Mouse (Mus musculus) testis, adult 2 months (tissue): ENCODE measurements around the gene Dclk2. TPM values are rescaled to one million over a fixed set of nuclear protein-coding genes. Genes with fewer than 3 reads are reported as not detected.

ENCODE experiments used
- H3K27ac ChIP-seq: fragments of 200-500 bp; 2 replicates; pipeline ENCODE4 v1.5.1; 2012; ENCODE audit warnings: low read depth, low read length; ENCODE audit not compliant: control insufficient read depth, insufficient read depth
- H3K27me3 ChIP-seq: fragments of 200-500 bp; 2 replicates; pipeline ENCODE4 v1.6.1; 2012; ENCODE audit warnings: mild to moderate bottlenecking, low read length, moderate library complexity; ENCODE audit not compliant: control insufficient read depth, insufficient read depth
- H3K36me3 ChIP-seq: fragments of 200-500 bp; 2 replicates; pipeline ENCODE4 v1.6.1; 2012; ENCODE audit warnings: mild to moderate bottlenecking, low read length; ENCODE audit not compliant: control insufficient read depth, insufficient read depth
- H3K4me1 ChIP-seq: fragments of 200-500 bp; 2 replicates; pipeline ENCODE4 v1.6.1; 2012; ENCODE audit warnings: low read length; ENCODE audit not compliant: control insufficient read depth, insufficient read depth
- H3K4me3 ChIP-seq: fragments of 200-500 bp; 2 replicates; pipeline ENCODE4 v1.5.1; 2012; ENCODE audit warnings: low read depth, mild to moderate bottlenecking, low read length, moderate library complexity, mixed read lengths; ENCODE audit not compliant: control insufficient read depth
- CTCF ChIP-seq: fragments of 200-500 bp; IDR thresholded peaks from 2 replicates; pipeline ENCODE4 v1.5.1; 2012; ENCODE audit warnings: low read depth, mild to moderate bottlenecking, inconsistent platforms, low read length, moderate library complexity; ENCODE audit not compliant: control insufficient read depth, insufficient read depth, insufficient replicate concordance
- POLR2A ChIP-seq: fragments of 200-500 bp; IDR thresholded peaks from 2 replicates; pipeline ENCODE4 v1.6.1; 2012; ENCODE audit warnings: low read depth, mild to moderate bottlenecking, inconsistent platforms, low read length, moderate library complexity; ENCODE audit not compliant: control insufficient read depth
- polyA plus RNA-seq: library from polyadenylated mRNA; depleted of rRNA; stranded (reverse); fragments of >200 nt; gene quantifications from 2 replicates; pipeline ENCODE4 v1.2.3, GENCODE M21; 2012

The Dclk2 gene
- polyA plus RNA-seq, 1 experiment, result 1.3 TPM

GRCm38 (mm10) chr3:86762456-86762855 is 158.2 kb downstream of the Dclk2 start:
- Histone ChIP-seq H3K27me3 (no peaks in the 10 kb centered on the region), H3K4me1 (no peaks in the 10 kb centered on the region), H3K4me3 (no peak overlapping the region), H3K27ac (no peak overlapping the region), H3K36me3 (no peaks in the 10 kb centered on the region)
- no peak for TF ChIP-seq CTCF
- TF ChIP-seq POLR2A, result no peak

DNA sequence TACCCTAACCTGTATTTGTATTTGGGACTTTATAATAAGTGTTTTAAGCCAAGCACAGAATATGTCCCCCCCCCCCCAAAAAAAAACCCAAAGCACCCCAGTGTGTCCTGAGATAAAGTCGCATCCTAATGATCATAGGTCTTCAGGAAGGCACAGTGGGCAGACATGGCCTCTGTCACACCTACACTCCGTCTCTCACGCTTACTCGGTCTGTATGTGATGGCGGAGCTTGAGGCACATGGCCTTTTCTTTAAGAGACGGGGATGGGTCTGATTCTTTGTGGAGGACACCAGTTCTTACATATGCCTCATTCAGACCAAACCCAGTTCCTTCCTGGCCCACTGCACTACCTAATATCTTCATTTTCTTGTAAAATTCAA is 158.6 kb downstream of the Dclk2 start:
- TF ChIP-seq CTCF (no peak), POLR2A (no peak)
- Histone ChIP-seq H3K27me3 (no peaks in the 10 kb centered on the region), H3K4me3 (no peak overlapping the region), H3K4me1 (no peaks in the 10 kb centered on the region), H3K36me3 (no peaks in the 10 kb centered on the region), H3K27ac (no peak overlapping the region)

GRCm38 (mm10) chr3:86761095-86762035 is 159.3 kb downstream of the Dclk2 start:
- no peak overlapping the region for H3K4me3 ChIP-seq
- H3K27ac ChIP-seq, result no peak overlapping the region
- no peaks in the 10 kb centered on the region for H3K27me3 ChIP-seq
- no peaks in the 10 kb centered on the region for H3K4me1 ChIP-seq
- no peaks in the 10 kb centered on the region for H3K36me3 ChIP-seq
- no peak for TF ChIP-seq POLR2A
- no peak for TF ChIP-seq CTCF

GRCm38 (mm10) chr3:86760474-86760873 is 160.2 kb downstream of the Dclk2 start:
- Histone ChIP-seq H3K4me1 (no peaks in the 10 kb centered on the region), H3K27ac (no peak overlapping the region), H3K27me3 (no peaks in the 10 kb centered on the region), H3K4me3 (no peak overlapping the region), H3K36me3 (no peaks in the 10 kb centered on the region)
- TF ChIP-seq POLR2A (no peak), CTCF (no peak)

- H3K36me3 ChIP-seq, result no peaks in the 10 kb centered on the region
- H3K27me3 ChIP-seq, result no peaks in the 10 kb centered on the region
- no peak for TF ChIP-seq POLR2A
- no peak for TF ChIP-seq CTCF
- no peaks in the 10 kb centered on the region for H3K4me1 ChIP-seq
- no peak overlapping the region for H3K27ac ChIP-seq
- no peak overlapping the region for H3K4me3 ChIP-seq
Observed at GRCm38 (mm10) chr3:86759834-86760233, 160.8 kb downstream of the Dclk2 start.

GRCm38 (mm10) chr3:86759383-86759782 is 161.3 kb downstream of the Dclk2 start:
- Histone ChIP-seq H3K4me3 (no peak overlapping the region), H3K4me1 (no peaks in the 10 kb centered on the region)

GRCm38 (mm10) chr3:86758727-86759126 is 161.9 kb downstream of the Dclk2 start:
- Histone ChIP-seq H3K27ac (no peak overlapping the region), H3K4me3 (no peak overlapping the region)
- TF ChIP-seq CTCF (no peak), POLR2A (no peak)

More at GRCm38 (mm10) chr3:86759383-86759782, 161.3 kb downstream of the Dclk2 start:
- Histone ChIP-seq H3K27me3 (no peaks in the 10 kb centered on the region), H3K36me3 (no peaks in the 10 kb centered on the region), H3K27ac (no peak overlapping the region)
- no peak for TF ChIP-seq CTCF
- no peak for TF ChIP-seq POLR2A

GRCm38 (mm10) chr3:86756548-86756947 is 164.1 kb downstream of the Dclk2 start:
- no peak overlapping the region for H3K4me3 ChIP-seq
- H3K36me3 ChIP-seq, result no peaks in the 10 kb centered on the region
- H3K4me1 ChIP-seq, result no peaks in the 10 kb centered on the region
- H3K27me3 ChIP-seq, result no peaks in the 10 kb centered on the region
- no peak overlapping the region for H3K27ac ChIP-seq
- no peak for TF ChIP-seq POLR2A
- no peak for TF ChIP-seq CTCF

More at GRCm38 (mm10) chr3:86758727-86759126, 161.9 kb downstream of the Dclk2 start:
- Histone ChIP-seq H3K36me3 (no peaks in the 10 kb centered on the region), H3K4me1 (no peaks in the 10 kb centered on the region), H3K27me3 (no peaks in the 10 kb centered on the region)
